Mouse (Mus musculus) intestine, embryonic 16.5 days (tissue): ENCODE measurements around the gene Dlgap5. TPM values are rescaled to one million over a fixed set of nuclear protein-coding genes. Genes with fewer than 3 reads are reported as not detected.

Experiments
- ATAC-seq: fragments of 200-750 bp; cut with Nextera tagmentation; 2 replicates; pipeline ENCODE4 v1.8.0; 2017; ENCODE audit warnings: moderate TSS enrichment, moderate library complexity
- H3K27ac ChIP-seq: fragments of 300-500 bp; sonication (generic); 2 replicates; pipeline ENCODE4 v1.5.1; 2014; ENCODE audit warnings: mild to moderate bottlenecking, low read length
- H3K27me3 ChIP-seq: fragments of 300-500 bp; sonication (generic); replicated peaks from 2 replicates; pipeline ENCODE4 v1.6.1; 2014; ENCODE audit warnings: low read length, control low read depth, mixed read lengths; ENCODE audit not compliant: control insufficient read depth, insufficient read depth
- H3K36me3 ChIP-seq: fragments of 300-500 bp; sonication (generic); 2 replicates; pipeline ENCODE4 v1.6.1; 2014; ENCODE audit warnings: low read length, control low read depth; ENCODE audit not compliant: control insufficient read depth, insufficient read depth
- H3K4me1 ChIP-seq: fragments of 300-500 bp; sonication (generic); 2 replicates; pipeline ENCODE4 v1.6.1; 2014; ENCODE audit warnings: low read length, control low read depth, mixed read lengths; ENCODE audit not compliant: control insufficient read depth, insufficient read depth
- H3K4me2 ChIP-seq: fragments of 300-500 bp; sonication (generic); 2 replicates; pipeline ENCODE4 v1.6.1; 2014; ENCODE audit warnings: low read depth, low read length, control low read depth
- H3K4me3 ChIP-seq: fragments of 300-500 bp; sonication (generic); 2 replicates; pipeline ENCODE4 v1.5.1; 2014; ENCODE audit warnings: mild to moderate bottlenecking, low read length
- H3K9ac ChIP-seq: fragments of 300-500 bp; sonication (generic); 2 replicates; pipeline ENCODE4 v1.6.1; 2014; ENCODE audit warnings: low read depth, low read length
- H3K9me3 ChIP-seq: fragments of 300-500 bp; sonication (generic); 2 replicates; pipeline ENCODE4 v1.6.1; 2016; ENCODE audit warnings: low read length, control low read depth; ENCODE audit not compliant: control insufficient read depth
- WGBS: fragments of 180-500 bp; shearing (Covaris S2); extraction: QIAGEN DNeasy Blood & Tissue Kit; methylation state at CpG from one replicate; pipeline ENCODE4 v1.1.7; 2014; 5-methylcytosine and 5-hydroxymethylcytosine counted together
- polyA plus RNA-seq: library from polyadenylated mRNA; unstranded; fragments of >200 nt; fragmentation: Nextera tagmentation; extraction: Ambion mirVana; gene quantifications from 2 replicates; pipeline ENCODE4 v1.2.1, GENCODE M21; 2015

The Dlgap5 gene
- polyA plus RNA-seq, 1 experiment from 2014 or later = 33.9 TPM

- H3K27ac ChIP-seq = no peak overlapping the region
- 24% methylated on average over 3 of the region's 3 CpGs for WGBS
- H3K4me3 ChIP-seq = peak overlapping the region; percentile 65
- H3K9ac ChIP-seq = peak overlapping the region; percentile 63; the same call in 1 of the 2 replicates
- H3K27me3 ChIP-seq = no peaks in the 10 kb centered on the region
- H3K4me2 ChIP-seq = peak overlapping the region; percentile 69
- no peaks in the 10 kb centered on the region for H3K9me3 ChIP-seq
- peak; percentile 29; the same call in 1 of the 2 replicates for ATAC-seq
- H3K4me1 ChIP-seq = peaks cover 11% of the 10 kb centered on the region
- no peaks in the 10 kb centered on the region; the same call in 1 of the 2 replicates for H3K36me3 ChIP-seq
Measured at GRCm38 (mm10) chr14:47417346-47417745, 861 bp downstream of the Dlgap5 start.

- ATAC-seq = no peak
- Histone ChIP-seq H3K9me3 (no peaks in the 10 kb centered on the region), H3K4me3 (no peak overlapping the region), H3K4me1 (no peaks in the 10 kb centered on the region), H3K27ac (no peak overlapping the region), H3K36me3 (peaks cover 33% of the 10 kb centered on the region), H3K4me2 (no peak overlapping the region), H3K9ac (no peak overlapping the region), H3K27me3 (no peaks in the 10 kb centered on the region)
- 81% methylated on average over 9 of the region's 9 CpGs for WGBS
Measured at GRCm38 (mm10) chr14:47406000-47406399, 12.2 kb downstream of the Dlgap5 start.

GRCm38 (mm10) chr14:47402735-47403134, 15.5 kb downstream of the Dlgap5 start:
- Histone ChIP-seq H3K9ac (no peak overlapping the region), H3K9me3 (no peaks in the 10 kb centered on the region), H3K27ac (no peak overlapping the region), H3K4me3 (no peak overlapping the region), H3K4me2 (no peak overlapping the region), H3K4me1 (no peaks in the 10 kb centered on the region), H3K36me3 (peaks cover 27% of the 10 kb centered on the region), H3K27me3 (no peaks in the 10 kb centered on the region)
- 91% methylated on average over 8 of the region's 8 CpGs for WGBS
- ATAC-seq = no peak

GRCm38 (mm10) chr14:47396165-47396652, 22.0 kb downstream of the Dlgap5 start:
- Histone ChIP-seq H3K27ac (no peak overlapping the region), H3K4me1 (no peaks in the 10 kb centered on the region), H3K4me2 (no peak overlapping the region), H3K9ac (no peak overlapping the region), H3K36me3 (peaks cover 11% of the 10 kb centered on the region), H3K9me3 (no peaks in the 10 kb centered on the region), H3K4me3 (no peak overlapping the region), H3K27me3 (no peaks in the 10 kb centered on the region)
- peak; percentile 58; the same call in 1 of the 2 replicates for ATAC-seq
- 65% methylated on average over 5 of the region's 5 CpGs for WGBS

GRCm38 (mm10) chr14:47395462-47396026, 22.7 kb downstream of the Dlgap5 start:
- Histone ChIP-seq H3K36me3 (peaks cover 8% of the 10 kb centered on the region), H3K9ac (no peak overlapping the region), H3K4me2 (no peak overlapping the region), H3K4me1 (no peaks in the 10 kb centered on the region), H3K27me3 (no peaks in the 10 kb centered on the region), H3K4me3 (no peak overlapping the region), H3K9me3 (no peaks in the 10 kb centered on the region), H3K27ac (no peak overlapping the region)
- ATAC-seq = no peak
- WGBS = 87% methylated on average over 15 of the region's 15 CpGs

GRCm38 (mm10) chr14:47395007-47395406, 23.2 kb downstream of the Dlgap5 start:
- Histone ChIP-seq H3K4me1 (no peaks in the 10 kb centered on the region), H3K27me3 (no peaks in the 10 kb centered on the region), H3K27ac (no peak overlapping the region), H3K4me3 (no peak overlapping the region), H3K9me3 (no peaks in the 10 kb centered on the region), H3K9ac (no peak overlapping the region), H3K4me2 (no peak overlapping the region), H3K36me3 (peaks cover 8% of the 10 kb centered on the region)
- ATAC-seq = no peak
- 92% methylated on average over 6 of the region's 6 CpGs for WGBS

GRCm38 (mm10) chr14:47393354-47394094, 24.7 kb downstream of the Dlgap5 start:
- Histone ChIP-seq H3K9ac (no peak overlapping the region), H3K4me1 (no peaks in the 10 kb centered on the region), H3K4me2 (no peak overlapping the region), H3K4me3 (no peak overlapping the region), H3K27me3 (no peaks in the 10 kb centered on the region), H3K36me3 (peaks cover 11% of the 10 kb centered on the region), H3K9me3 (no peaks in the 10 kb centered on the region), H3K27ac (no peak overlapping the region)
- WGBS = 94% methylated on average over 10 of the region's 10 CpGs
- no peak for ATAC-seq

- peaks cover 5% of the 10 kb centered on the region; the same call in 1 of the 2 replicates for H3K4me1 ChIP-seq
- no peaks in the 10 kb centered on the region for H3K9me3 ChIP-seq
- H3K36me3 ChIP-seq = peaks cover 8% of the 10 kb centered on the region; the same call in 1 of the 2 replicates
- H3K27ac ChIP-seq = peak overlapping the region; percentile 59; the same call in 1 of the 2 replicates
- H3K4me3 ChIP-seq = no peak overlapping the region
- no peak overlapping the region for H3K4me2 ChIP-seq
- no peak overlapping the region for H3K9ac ChIP-seq
- peak; percentile 98 for ATAC-seq
- WGBS = 64% methylated on average over 11 of the region's 11 CpGs
- H3K27me3 ChIP-seq = no peaks in the 10 kb centered on the region
Measured at GRCm38 (mm10) chr14:47386125-47386524, 32.1 kb downstream of the Dlgap5 start.

GRCm38 (mm10) chr14:47384653-47385052, 33.6 kb downstream of the Dlgap5 start:
- WGBS = 89% methylated on average over 10 of the region's 10 CpGs

More at GRCm38 (mm10) chr14:47384653-47385052, 33.6 kb downstream of the Dlgap5 start:
- ATAC-seq = no peak
- Histone ChIP-seq H3K27ac (no peak overlapping the region), H3K4me3 (no peak overlapping the region), H3K36me3 (peaks cover 6% of the 10 kb centered on the region; the same call in 1 of the 2 replicates), H3K27me3 (no peaks in the 10 kb centered on the region), H3K9ac (no peak overlapping the region), H3K4me1 (peaks cover 5% of the 10 kb centered on the region; the same call in 1 of the 2 replicates), H3K4me2 (no peak overlapping the region), H3K9me3 (no peaks in the 10 kb centered on the region)
